Mouse (Mus musculus): ENCODE results near the gene Olfr923.
"Not testable (repeated sequence)": the region's sequence is repeated elsewhere in the genome, so short reads cannot be mapped to it uniquely, and the experiment has no call there.

The Olfr923 gene

DNA sequence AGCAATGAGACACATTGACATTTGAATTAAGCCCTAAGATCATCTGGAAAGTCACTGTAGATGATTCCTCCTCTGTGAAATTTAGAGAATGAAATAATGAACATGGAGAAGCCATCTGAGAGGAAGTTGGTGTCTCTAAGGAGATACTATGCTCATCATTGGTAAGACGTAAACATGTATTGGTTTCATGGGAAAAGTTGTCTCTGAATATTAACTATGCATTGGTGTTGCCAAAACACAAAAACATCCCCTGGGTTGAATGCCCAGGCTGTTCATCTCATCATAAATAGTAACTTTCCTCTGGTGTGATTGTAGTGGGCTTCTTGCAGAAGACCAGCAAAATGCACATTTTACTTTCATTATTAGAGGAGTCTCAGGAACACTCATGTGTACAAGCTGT is at the start of gene Olfr923:
Olfr923 (plus strand) TSS at position 301 of the 400 bp plus-strand sequence.
- no peak for DNase-seq

- no peak for DNase-seq
Measured at GRCm38 (mm10) chr9:38792689-38793088, 33.7 kb upstream of the Olfr923 start.

GRCm38 (mm10) chr9:38805696-38806095 is 20.6 kb upstream of the Olfr923 start:
- DNase-seq = no peak

GRCm38 (mm10) chr9:38814314-38814713 is 12.0 kb upstream of the Olfr923 start, which contains the start of gene Olfr922:
TSS of gene Olfr922 (plus strand) at chr9:38814614.
- DNase-seq = no peak

GRCm38 (mm10) chr9:38815458-38815986 is 10.8 kb upstream of the Olfr923 start:
- no peak for DNase-seq

- no peak for DNase-seq
Measured at GRCm38 (mm10) chr9:38833027-38833426, 6.7 kb downstream of the Olfr923 start.

GRCm38 (mm10) chr9:38844149-38844548 is 17.8 kb downstream of the Olfr923 start, which contains the start of gene Olfr924:
TSS of gene Olfr924 (plus strand) at chr9:38844449.
- DNase-seq = no peak

DNA sequence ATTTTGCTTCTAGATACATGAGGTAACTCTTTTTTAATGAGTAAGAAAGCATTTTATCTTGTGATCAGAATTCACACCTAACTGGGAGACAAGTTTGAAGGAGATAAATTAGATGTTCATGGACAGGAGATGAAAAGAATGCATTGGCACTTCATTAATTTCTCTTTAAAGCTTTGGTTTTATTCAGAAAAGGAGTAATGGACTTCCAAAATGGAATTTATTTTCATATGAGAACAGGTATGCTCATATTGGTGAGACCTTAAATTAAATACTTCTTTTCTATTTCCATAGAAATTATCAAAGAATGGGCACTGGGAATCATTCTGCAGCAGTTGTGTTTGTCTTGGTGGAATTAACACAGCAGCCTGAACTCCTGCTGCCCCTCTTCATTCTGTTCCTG is 28.4 kb downstream of the Olfr923 start, which contains the start of gene Olfr26:
Olfr26 (plus strand) TSS at position 301 of the 400 bp plus-strand sequence.
- DNase-seq = no peak

DNA sequence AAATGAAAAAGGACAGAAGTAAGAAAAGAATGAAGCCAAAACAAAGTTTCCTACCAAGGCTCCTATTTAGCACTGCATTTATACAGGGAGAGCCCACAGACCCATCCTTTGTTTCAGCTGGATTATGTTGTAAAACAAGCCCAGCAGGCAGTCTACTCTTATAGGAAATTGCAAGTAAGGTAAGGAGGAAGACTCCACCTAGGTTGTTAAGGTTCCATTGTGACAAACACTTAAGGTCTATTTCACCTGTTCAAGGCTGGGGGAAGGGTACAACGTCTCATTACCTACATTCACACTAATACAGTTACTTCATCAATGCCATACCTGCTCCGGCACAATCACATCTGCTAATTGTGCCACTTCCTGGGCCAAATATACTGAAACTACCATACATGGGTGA is 48.5 kb downstream of the Olfr923 start:
- not testable (repeated sequence) for DNase-seq

DNA sequence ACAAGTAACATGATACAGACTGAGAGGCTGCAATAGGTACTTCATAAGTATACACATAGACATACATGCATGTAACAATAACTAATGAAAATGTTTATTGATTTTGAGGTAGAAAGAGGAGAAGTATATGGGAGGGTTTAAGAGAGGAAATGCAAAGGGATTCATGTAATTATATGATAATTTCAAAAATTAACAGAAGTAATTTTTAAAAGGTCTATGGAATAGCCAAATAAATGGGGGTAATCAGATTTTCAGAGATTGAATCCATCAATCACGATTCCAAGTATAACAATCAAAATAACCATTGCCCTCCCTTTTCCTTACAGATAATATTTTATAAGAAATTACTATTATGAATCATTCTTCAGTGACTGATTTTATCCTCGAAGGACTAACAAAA is 50.5 kb downstream of the Olfr923 start, which contains the start of gene Olfr926:
Olfr926 (plus strand) TSS at position 301 of the 400 bp plus-strand sequence.
- no peak for DNase-seq
